Mouse (Mus musculus) intestine, postnatal 0 days (tissue): Measurements from ENCODE around the gene Serbp1. TPM values are rescaled to one million over a fixed set of nuclear protein-coding genes. Genes with fewer than 3 reads are reported as not detected.

Experiments used
- ATAC-seq: fragments of 200-750 bp; cut with Nextera tagmentation; 2 replicates; pipeline ENCODE4 v1.8.0; 2017; ENCODE audit warnings: mild to moderate bottlenecking, moderate TSS enrichment, moderate library complexity
- H3K27ac ChIP-seq: fragments of 300-500 bp; sonication (generic); 2 replicates; pipeline ENCODE4 v1.5.1; 2014; ENCODE audit warnings: mild to moderate bottlenecking, low read depth, low read length, moderate library complexity
- H3K27me3 ChIP-seq: fragments of 300-500 bp; sonication (generic); replicated peaks from 2 replicates; pipeline ENCODE4 v1.6.1; 2014; ENCODE audit warnings: low read length, mixed read lengths; ENCODE audit not compliant: control insufficient read depth, insufficient read depth
- H3K36me3 ChIP-seq: fragments of 300-500 bp; sonication (generic); 2 replicates; pipeline ENCODE4 v1.6.1; 2014; ENCODE audit warnings: mild to moderate bottlenecking, moderate library complexity; ENCODE audit not compliant: control insufficient read depth, insufficient read depth
- H3K4me1 ChIP-seq: fragments of 300-500 bp; sonication (generic); replicated peaks from 2 replicates; pipeline ENCODE4 v1.6.1; 2014; ENCODE audit warnings: antibody characterized with exemption, low read length, mixed read lengths; ENCODE audit not compliant: control insufficient read depth, insufficient read depth
- H3K4me2 ChIP-seq: fragments of 300-500 bp; sonication (generic); replicated peaks from 2 replicates; pipeline ENCODE4 v1.6.1; 2014; ENCODE audit warnings: low read depth, mild to moderate bottlenecking, moderate library complexity
- H3K4me3 ChIP-seq: fragments of 300-500 bp; sonication (generic); 2 replicates; pipeline ENCODE4 v1.5.1; 2014; ENCODE audit warnings: low read depth, low read length
- H3K9ac ChIP-seq: fragments of 300-500 bp; sonication (generic); 2 replicates; pipeline ENCODE4 v1.6.1; 2014; ENCODE audit warnings: mild to moderate bottlenecking, low read depth, low read length
- H3K9me3 ChIP-seq: fragments of 300-500 bp; sonication (generic); 2 replicates; pipeline ENCODE4 v1.6.1; 2016; ENCODE audit warnings: mixed run types; ENCODE audit not compliant: control insufficient read depth
- CTCF ChIP-seq: sonication (generic); IDR thresholded peaks from 2 replicates; pipeline ENCODE4 v1.5.1; 2016; ENCODE audit warnings: low read depth, mild to moderate bottlenecking, control low read depth, antibody characterized with exemption, moderate library complexity
- WGBS: fragments of 180-500 bp; shearing (Covaris S2); extraction: QIAGEN DNeasy Blood & Tissue Kit; methylation state at CpG from one replicate; pipeline ENCODE4 v1.1.7; 2014; 5-methylcytosine and 5-hydroxymethylcytosine counted together
- polyA plus RNA-seq: library from polyadenylated mRNA; unstranded; fragments of >200 nt; fragmentation: Nextera tagmentation; extraction: Ambion mirVana; gene quantifications from 2 replicates; pipeline ENCODE4 v1.2.1, GENCODE M21; 2015

The Serbp1 gene
- polyA plus RNA-seq, 1 experiment from 2014 or later, result 209 TPM

DNA sequence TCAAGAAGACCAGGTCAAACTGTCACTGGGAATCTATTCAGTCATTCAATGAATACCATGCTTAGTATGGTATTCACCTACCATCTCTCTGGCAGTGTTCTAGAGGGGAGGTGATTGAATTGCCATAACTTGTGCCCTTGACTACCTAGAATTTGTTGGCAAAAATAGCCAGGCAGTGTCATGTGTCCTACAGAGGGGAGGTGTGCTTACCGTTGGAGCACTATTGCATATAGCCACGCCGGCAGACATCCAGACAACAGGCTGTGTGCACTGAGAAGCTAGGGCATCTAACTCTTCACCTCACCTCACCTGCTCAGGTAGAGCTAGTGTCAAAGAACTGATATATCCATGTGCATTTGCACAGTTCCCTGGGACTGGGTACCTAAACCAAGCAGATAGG, 63.3 kb downstream of the Serbp1 start:
- Histone ChIP-seq H3K9ac (no peak overlapping the region), H3K4me1 (no peaks in the 10 kb centered on the region), H3K36me3 (no peaks in the 10 kb centered on the region), H3K27me3 (no peaks in the 10 kb centered on the region), H3K4me2 (no peak overlapping the region), H3K27ac (peak overlapping the region; percentile 60), H3K9me3 (no peaks in the 10 kb centered on the region), H3K4me3 (no peak overlapping the region)
- 68% methylated on average over 3 of the region's 3 CpGs for WGBS
- no peak for TF ChIP-seq CTCF
- no peak for ATAC-seq

DNA sequence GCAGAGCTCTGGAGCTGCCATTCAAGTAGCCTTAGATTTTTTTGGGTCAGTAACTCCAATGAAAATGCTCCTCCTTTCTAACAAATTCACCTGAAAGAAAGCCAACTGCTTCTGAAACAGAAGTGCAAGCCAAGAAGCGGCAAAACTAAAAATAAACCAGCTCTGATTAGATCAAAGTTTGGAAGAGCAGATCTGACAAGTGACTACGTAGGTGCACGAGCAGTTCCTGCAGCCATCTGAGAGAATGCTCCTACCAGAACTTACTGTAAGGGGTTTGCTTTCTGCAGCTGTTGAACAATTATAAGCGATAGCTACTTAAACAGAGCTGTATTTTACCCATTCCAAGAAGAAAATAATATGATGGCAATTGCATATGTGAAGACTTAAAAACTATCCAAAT, 64.5 kb downstream of the Serbp1 start:
- Histone ChIP-seq H3K4me2 (no peak overlapping the region), H3K9ac (no peak overlapping the region), H3K36me3 (no peaks in the 10 kb centered on the region), H3K4me1 (no peaks in the 10 kb centered on the region), H3K27ac (no peak overlapping the region), H3K4me3 (no peak overlapping the region), H3K9me3 (no peaks in the 10 kb centered on the region), H3K27me3 (no peaks in the 10 kb centered on the region)
- ATAC-seq, result no peak
- 77% methylated on average over 4 of the region's 4 CpGs for WGBS
- no peak for TF ChIP-seq CTCF

DNA sequence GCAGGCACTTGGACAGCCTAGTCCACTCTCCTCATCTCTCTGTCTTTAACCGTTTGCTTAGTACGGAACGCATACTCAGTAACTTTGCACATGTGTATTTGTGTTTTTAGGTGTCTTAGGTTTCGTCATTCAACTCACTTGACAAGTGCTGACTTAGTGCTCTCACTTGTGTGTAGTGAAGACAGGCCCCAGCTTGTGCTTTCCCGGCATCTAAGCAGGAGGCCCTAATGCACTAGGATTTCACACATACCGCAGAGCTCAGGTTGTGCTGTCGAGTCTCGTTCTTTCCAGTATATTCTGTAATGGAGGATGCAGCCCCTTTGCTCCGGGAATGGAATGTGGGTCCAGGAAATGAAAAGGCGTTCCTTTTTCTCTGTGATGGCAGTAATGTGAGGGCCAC, 65.2 kb downstream of the Serbp1 start:
- no peak overlapping the region for H3K4me2 ChIP-seq
- no peak overlapping the region for H3K27ac ChIP-seq
- H3K9me3 ChIP-seq, result no peaks in the 10 kb centered on the region
- TF ChIP-seq CTCF, result no peak
- no peak overlapping the region for H3K4me3 ChIP-seq
- no peaks in the 10 kb centered on the region for H3K4me1 ChIP-seq
- H3K9ac ChIP-seq, result no peak overlapping the region
- no peak for ATAC-seq
- no peaks in the 10 kb centered on the region for H3K27me3 ChIP-seq
- 85% methylated on average over 10 of the region's 10 CpGs for WGBS
- H3K36me3 ChIP-seq, result no peaks in the 10 kb centered on the region

DNA sequence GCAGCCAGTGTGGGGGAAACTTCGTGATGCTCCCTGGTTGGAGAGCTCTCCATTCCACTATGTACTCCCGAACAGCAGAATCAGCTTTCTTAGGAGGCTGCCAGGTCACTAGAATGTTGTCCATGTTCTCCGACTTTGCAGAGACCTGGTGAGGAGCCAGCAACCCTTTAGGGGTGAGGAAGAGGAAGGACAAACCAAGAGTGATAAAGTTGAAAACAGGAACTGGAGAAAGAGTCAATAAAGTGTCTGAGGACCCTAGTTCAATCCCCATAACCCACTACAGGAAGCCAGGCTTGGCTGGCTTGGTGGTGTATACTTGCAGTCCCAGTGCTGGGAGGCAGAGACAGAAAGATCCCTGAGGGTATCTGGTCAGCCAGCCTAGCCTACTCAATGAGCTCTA, 71.0 kb downstream of the Serbp1 start:
- TF ChIP-seq CTCF, result no peak
- no peak overlapping the region for H3K9ac ChIP-seq
- H3K36me3 ChIP-seq, result no peaks in the 10 kb centered on the region
- 84% methylated on average over 3 of the region's 3 CpGs for WGBS
- no peak overlapping the region for H3K4me3 ChIP-seq
- no peaks in the 10 kb centered on the region for H3K27me3 ChIP-seq
- H3K27ac ChIP-seq, result no peak overlapping the region
- ATAC-seq, result no peak
- no peaks in the 10 kb centered on the region for H3K9me3 ChIP-seq
- no peak overlapping the region for H3K4me2 ChIP-seq
- no peaks in the 10 kb centered on the region for H3K4me1 ChIP-seq

DNA sequence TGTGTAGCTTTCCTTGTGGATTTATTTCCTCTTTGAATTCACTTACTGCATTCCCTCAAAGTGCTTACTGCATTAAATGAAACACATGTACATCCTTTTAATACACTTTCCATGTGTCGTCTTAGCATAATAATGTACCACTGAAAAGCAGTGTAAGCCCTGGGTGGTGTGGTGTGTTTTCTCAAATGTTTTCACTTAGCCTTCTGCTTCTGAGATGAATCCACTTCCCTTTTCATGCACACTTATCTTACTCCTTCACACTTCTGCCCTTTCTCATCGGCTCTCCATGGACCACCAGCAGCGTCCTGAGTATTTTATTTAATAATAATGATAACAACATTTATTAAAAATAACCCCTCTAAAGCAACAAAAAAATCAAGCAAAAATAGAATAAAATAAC, 71.8 kb downstream of the Serbp1 start:
- Histone ChIP-seq H3K4me2 (no peak overlapping the region), H3K27ac (no peak overlapping the region), H3K27me3 (no peaks in the 10 kb centered on the region), H3K9me3 (no peaks in the 10 kb centered on the region), H3K4me3 (no peak overlapping the region), H3K9ac (no peak overlapping the region), H3K4me1 (no peaks in the 10 kb centered on the region), H3K36me3 (no peaks in the 10 kb centered on the region)
- no peak for ATAC-seq
- no peak for TF ChIP-seq CTCF
- WGBS, result 85% methylated on average over 3 of the region's 3 CpGs

DNA sequence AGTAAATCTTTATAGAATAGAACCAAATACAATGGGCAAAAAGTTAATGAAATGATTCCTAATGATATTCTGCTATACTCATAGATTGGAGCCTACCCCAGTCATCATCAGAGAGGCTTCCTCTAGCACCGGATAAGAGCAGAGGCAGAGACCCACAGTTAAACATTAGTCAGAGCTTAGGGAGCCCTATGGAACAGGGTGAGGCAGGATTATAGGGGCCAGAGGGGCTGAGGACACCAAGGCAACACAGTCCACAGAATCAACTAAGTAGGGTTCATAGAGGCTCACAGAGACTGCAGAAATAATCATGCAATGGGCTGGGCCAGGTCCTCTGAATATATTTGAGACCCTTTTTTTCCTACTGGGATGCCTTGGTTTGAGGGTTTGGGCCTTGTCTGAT, 76.7 kb downstream of the Serbp1 start:
- no peak for TF ChIP-seq CTCF
- peak; percentile 56; the same call in 1 of the 2 replicates for ATAC-seq
- no peak overlapping the region for H3K4me3 ChIP-seq
- 38% methylated on average over 1 of the region's 1 CpGs for WGBS
- no peak overlapping the region for H3K27ac ChIP-seq
- no peak overlapping the region for H3K9ac ChIP-seq
- H3K27me3 ChIP-seq, result no peaks in the 10 kb centered on the region
- no peaks in the 10 kb centered on the region for H3K9me3 ChIP-seq
- no peak overlapping the region for H3K4me2 ChIP-seq
- H3K36me3 ChIP-seq, result no peaks in the 10 kb centered on the region
- no peaks in the 10 kb centered on the region for H3K4me1 ChIP-seq

DNA sequence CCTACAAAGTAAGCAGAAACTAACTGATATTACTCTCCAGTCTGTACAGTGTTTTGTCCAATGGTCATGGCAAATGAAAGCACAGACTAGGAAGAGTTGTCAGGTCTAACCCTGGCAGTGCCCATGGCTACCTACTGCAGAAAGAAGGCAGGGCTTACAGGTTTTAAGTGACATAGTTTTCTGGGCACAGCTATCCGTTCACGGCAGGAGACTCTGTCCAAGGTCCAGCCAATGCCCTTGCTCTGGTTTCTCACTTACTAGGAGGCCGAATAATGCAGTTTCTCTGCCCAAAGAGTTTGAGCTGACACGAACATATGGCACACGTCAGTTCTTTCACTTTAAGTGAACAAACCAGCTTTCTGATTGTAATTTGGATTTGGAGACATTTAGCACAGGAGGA, 79.1 kb downstream of the Serbp1 start:
- Histone ChIP-seq H3K36me3 (no peaks in the 10 kb centered on the region), H3K9ac (no peak overlapping the region), H3K4me2 (no peak overlapping the region), H3K27me3 (no peaks in the 10 kb centered on the region), H3K27ac (no peak overlapping the region), H3K9me3 (no peaks in the 10 kb centered on the region), H3K4me3 (no peak overlapping the region), H3K4me1 (no peaks in the 10 kb centered on the region)
- TF ChIP-seq CTCF, result no peak
- ATAC-seq, result no peak
- 43% methylated on average over 5 of the region's 5 CpGs for WGBS
